Mouse (Mus musculus) MEL (cell line): ENCODE results near the gene Olfr576.

ENCODE experiments used
- CTCF ChIP-seq, 3 experiments: IDR thresholded peaks in 2 of 3; conservative IDR thresholded peaks in 1 of 3; 2 replicates each; pipeline ENCODE4 v1.5.1; 2011 to 2012; ENCODE audit warnings: low read length in 3 of 3, low read depth in 2 of 3, mild to moderate bottlenecking in 2 of 3, improper control_type of control experiment in 1 of 3, inconsistent platforms in 1 of 3, mixed read lengths in 1 of 3, moderate library complexity in 1 of 3; ENCODE audit not compliant: control insufficient read depth in 1 of 3, insufficient read depth in 1 of 3, poor library complexity in 1 of 3, severe bottlenecking in 1 of 3
- GATA1 ChIP-seq: IDR thresholded peaks from 2 replicates; pipeline ENCODE4 v1.6.1; 2011; ENCODE audit warnings: low read depth, low read length, improper control_type of control experiment
- NRF1 ChIP-seq: IDR thresholded peaks from 2 replicates; pipeline ENCODE4 v1.6.1; 2014; ENCODE audit warnings: low read depth, mild to moderate bottlenecking, inconsistent platforms, low read length, improper control_type of control experiment, moderate library complexity; ENCODE audit not compliant: poor library complexity, insufficient read depth, severe bottlenecking
- POLR2AphosphoS2 ChIP-seq: IDR thresholded peaks from 2 replicates; pipeline ENCODE4 v1.6.1; 2011; ENCODE audit warnings: low read length, improper control_type of control experiment

DNA sequence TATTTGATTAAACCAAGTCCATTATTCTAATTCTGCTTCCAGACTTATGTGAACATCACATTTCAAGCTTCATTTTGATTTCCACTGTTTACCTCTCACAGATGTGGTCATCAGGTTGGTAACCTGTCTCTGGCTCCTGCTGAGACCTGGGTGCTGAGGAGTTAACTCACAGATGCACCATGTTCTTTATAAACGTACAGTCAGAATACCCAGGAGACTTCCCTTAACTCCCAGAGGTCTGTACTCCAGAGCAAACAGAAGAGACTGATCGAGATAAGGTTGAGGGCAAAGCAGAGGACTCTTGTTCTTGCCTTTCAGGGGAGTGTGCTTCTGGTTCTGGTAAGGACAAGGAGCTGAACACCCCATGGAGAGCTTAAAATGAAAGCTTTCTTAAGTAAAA is at the start of gene Olfr576:
- TF ChIP-seq CTCF (IDR thresholded peaks at IDR 0.05 in 2 of 3, conservative IDR thresholded peaks at IDR 0.05 in 1 of 3; ENCODE audit: control insufficient read depth in 1 of 3, insufficient read depth in 1 of 3, low read depth in 2 of 3, low read length in 3 of 3, poor library complexity in 1 of 3, severe bottlenecking in 1 of 3), result no peak
- TF ChIP-seq NRF1, result no peak
- TF ChIP-seq POLR2AphosphoS2, result no peak
- no peak for TF ChIP-seq GATA1
